Mouse (Mus musculus): ENCODE measurements around the gene Dlgap4.

- no peak for TF ChIP-seq POLR2A (IDR thresholded peaks at IDR 0.05; ENCODE audit: insufficient read depth, low read depth, low read length)
- no peak for TF ChIP-seq EP300 (IDR thresholded peaks at IDR 0.05; ENCODE audit: insufficient read depth, low read depth, low read length)
- no peak for TF ChIP-seq CTCF (IDR thresholded peaks at IDR 0.05)
These were observed 53.8 kb downstream of the Dlgap4 start for GRCm38 (mm10) chr2:156667290-156667689.
